Mouse (Mus musculus): ENCODE data around the gene Fbxw24. TPM values are rescaled to one million over a fixed set of nuclear protein-coding genes. Genes with fewer than 3 reads are reported as not detected.

The Fbxw24 gene
- not detected for polyA plus RNA-seq (2017; shearing (Covaris generic))

GRCm38 (mm10) chr9:109625957-109626356, at the start of gene Fbxw24:
Gene Fbxw24, minus strand, starts transcription at chr9:109626057.

DNA sequence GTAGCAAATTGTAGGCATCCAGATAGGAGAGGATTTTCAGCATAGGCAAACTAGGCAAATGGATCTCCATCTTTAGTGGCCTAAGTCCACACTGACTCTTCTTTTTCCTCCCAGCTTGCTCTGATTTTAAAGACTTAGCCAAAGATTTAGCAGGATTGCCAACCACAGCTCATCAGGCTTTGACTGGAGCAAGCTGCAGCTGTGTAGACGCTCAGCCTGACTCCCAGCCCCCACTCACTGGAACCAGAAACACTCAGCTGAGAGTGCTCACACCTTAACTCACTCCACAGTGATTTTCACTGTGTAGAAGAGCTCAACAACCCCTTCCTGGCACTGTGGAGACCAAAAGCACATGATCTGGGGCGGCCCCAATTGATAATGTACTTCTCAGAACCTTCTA, 38.7 kb upstream of the Fbxw24 start, which contains the start of gene Fbxw25:
Gene Fbxw25 (minus strand): TSS at position 101 of the 400 bp plus-strand sequence.

GRCm38 (mm10) chr9:109568162-109568561, 57.7 kb downstream of the Fbxw24 start, which contains the start of gene Fbxw15:
Gene Fbxw15, minus strand, starts transcription at chr9:109568262.

Other genes with a start within 250 kb of the Fbxw24 start
- not detected for gene Fbxw22, start 221.8 kb downstream of the Fbxw24 start, polyA plus RNA-seq (2017; shearing (Covaris generic))
- not detected for gene Fbxw16, start 176.9 kb downstream of the Fbxw24 start, polyA plus RNA-seq (2017; shearing (Covaris generic))
- gene Fbxw19, start 130.2 kb downstream of the Fbxw24 start, polyA plus RNA-seq (2017; shearing (Covaris generic)): not detected
- not detected for gene Fbxw15, start 57.8 kb downstream of the Fbxw24 start, polyA plus RNA-seq (2017; shearing (Covaris generic))
- not detected for gene Fbxw25, start 38.6 kb upstream of the Fbxw24 start, polyA plus RNA-seq (2017; shearing (Covaris generic))
- not detected for gene Fbxw18, start 76.6 kb upstream of the Fbxw24 start, polyA plus RNA-seq (2017; shearing (Covaris generic))
- gene Fbxw26, start 120.0 kb upstream of the Fbxw24 start, polyA plus RNA-seq (2017; shearing (Covaris generic)): not detected
- gene Fbxw27, start 164.6 kb upstream of the Fbxw24 start, polyA plus RNA-seq (2017; shearing (Covaris generic)): not detected
- not detected for gene Spink8, start 186.2 kb upstream of the Fbxw24 start, polyA plus RNA-seq (2017; shearing (Covaris generic))
- gene Nme6, start 206.7 kb upstream of the Fbxw24 start, polyA plus RNA-seq (2017; shearing (Covaris generic)): 16.8 TPM
- gene Camp, start 223.6 kb upstream of the Fbxw24 start, polyA plus RNA-seq (2017; shearing (Covaris generic)): not detected
- 9.8 TPM for gene Cdc25a, start 249.5 kb upstream of the Fbxw24 start, polyA plus RNA-seq (2017; shearing (Covaris generic))